Mouse (Mus musculus): Measurements from ENCODE around the gene Wscd2.

DNA sequence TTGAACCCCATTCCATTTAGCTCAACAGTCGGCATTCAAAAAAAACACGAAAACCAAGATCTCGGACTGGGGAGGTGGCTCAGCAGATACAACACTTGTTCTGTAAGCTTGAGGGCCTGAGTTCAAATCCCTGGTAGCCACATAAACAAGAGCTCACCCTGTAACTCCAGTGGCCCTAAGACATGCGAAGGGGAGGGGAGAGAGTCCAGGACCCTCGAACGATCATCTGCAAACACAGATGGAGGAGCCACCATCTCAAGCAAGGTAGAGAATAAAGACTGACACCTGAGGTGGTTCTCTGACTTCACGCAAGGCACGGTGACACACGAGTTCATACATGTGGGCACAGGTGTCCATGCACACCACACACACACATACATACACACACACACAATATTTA is 516 bp upstream of the Wscd2 start:
- TF ChIP-seq GATA1 (IDR thresholded peaks at IDR 0.05; ENCODE audit: low read length), result no peak
- no peak for TF ChIP-seq TAL1 (IDR thresholded peaks at IDR 0.05; ENCODE audit: low read length)
